Mouse (Mus musculus) limb, embryonic 14.5 days (tissue): Measurements from ENCODE around the gene Vwa3b. TPM values are rescaled to one million over a fixed set of nuclear protein-coding genes. Genes with fewer than 3 reads are reported as not detected.

Source experiments
- ATAC-seq: fragments of 200-750 bp; cut with Nextera tagmentation; 2 replicates; pipeline ENCODE4 v1.8.0; 2017; ENCODE audit warnings: low read depth, moderate number of reproducible peaks, moderate TSS enrichment; ENCODE audit not compliant: low FRiP score
- DNase-seq: peaks from one replicate; pipeline ENCODE4 v3.0.0-alpha.2; 2015; ENCODE audit warnings: low spot score
- H3K27ac ChIP-seq: fragments of 300-500 bp; sonication (generic); replicated peaks from 2 replicates; pipeline ENCODE4 v1.5.1; 2014; ENCODE audit warnings: low read depth, mild to moderate bottlenecking, low read length, moderate library complexity, mixed read lengths
- H3K27me3 ChIP-seq: fragments of 300-500 bp; sonication (generic); 2 replicates; pipeline ENCODE4 v1.6.1; 2014; ENCODE audit warnings: low read length, mixed read lengths; ENCODE audit not compliant: control insufficient read depth, insufficient read depth
- H3K36me3 ChIP-seq: fragments of 300-500 bp; sonication (generic); 2 replicates; pipeline ENCODE4 v1.6.1; 2014; ENCODE audit warnings: mild to moderate bottlenecking, low read length, moderate library complexity, mixed read lengths; ENCODE audit not compliant: control insufficient read depth, insufficient read depth
- H3K4me1 ChIP-seq: fragments of 300-500 bp; sonication (generic); 2 replicates; pipeline ENCODE4 v1.6.1; 2014; ENCODE audit warnings: antibody characterized with exemption, low read length, mixed read lengths; ENCODE audit not compliant: control insufficient read depth, insufficient read depth
- H3K4me2 ChIP-seq: fragments of 300-500 bp; sonication (generic); replicated peaks from 2 replicates; pipeline ENCODE4 v1.6.1; 2014; ENCODE audit warnings: low read depth, mild to moderate bottlenecking, low read length, moderate library complexity; ENCODE audit not compliant: severe bottlenecking
- H3K4me3 ChIP-seq: fragments of 300-500 bp; sonication (generic); replicated peaks from 2 replicates; pipeline ENCODE4 v1.5.1; 2014; ENCODE audit warnings: low read length
- H3K9ac ChIP-seq: fragments of 300-500 bp; sonication (generic); 2 replicates; pipeline ENCODE4 v1.6.1; 2014; ENCODE audit warnings: mild to moderate bottlenecking, low read depth, low read length, moderate library complexity; ENCODE audit not compliant: severe bottlenecking
- H3K9me3 ChIP-seq: fragments of 300-500 bp; sonication (generic); 2 replicates; pipeline ENCODE4 v1.6.1; 2016; ENCODE audit warnings: low read length; ENCODE audit not compliant: control insufficient read depth
- POLR2A ChIP-seq: fragments of 200-500 bp; IDR thresholded peaks from 2 replicates; pipeline ENCODE4 v1.8.0; 2012; ENCODE audit warnings: inconsistent platforms, mild to moderate bottlenecking, moderate library complexity, borderline replicate concordance; ENCODE audit not compliant: insufficient read depth, insufficient read length; ENCODE audit errors: extremely low read depth
- WGBS: fragments of 180-500 bp; shearing (Covaris S2); extraction: QIAGEN DNeasy Blood & Tissue Kit; methylation state at CpG from one replicate; pipeline ENCODE4 v1.1.7; 2014; 5-methylcytosine and 5-hydroxymethylcytosine counted together
- polyA plus RNA-seq, 2 experiments: library from polyadenylated mRNA; depleted of rRNA in 1 of 2; stranded (reverse) in 1 of 2; unstranded in 1 of 2; fragments of >200 nt; fragmentation: Nextera tagmentation in 1 of 2; extraction: Ambion mirVana in 1 of 2; gene quantifications; 2 replicates each; pipeline versions ENCODE4 v1.2.1 to v1.2.3; 2012 to 2014

Vwa3b gene
- polyA plus RNA-seq, 2 experiments = 1.0 to 1.6 TPM

- no peak for TF ChIP-seq POLR2A
- DNase-seq = no peak
- H3K9me3 ChIP-seq = no peaks in the 10 kb centered on the region
- no peaks in the 10 kb centered on the region for H3K36me3 ChIP-seq
- no peak overlapping the region for H3K27ac ChIP-seq
- H3K4me1 ChIP-seq = no peaks in the 10 kb centered on the region
- H3K4me2 ChIP-seq = no peak overlapping the region
- ATAC-seq = no peak
- no peak overlapping the region for H3K4me3 ChIP-seq
- 64% methylated on average over 5 of the region's 5 CpGs for WGBS
- H3K9ac ChIP-seq = no peak overlapping the region
- no peaks in the 10 kb centered on the region for H3K27me3 ChIP-seq
Observed at GRCm38 (mm10) chr1:37179852-37180251, 153.5 kb downstream of the Vwa3b start.

- no peak overlapping the region for H3K27ac ChIP-seq
- no peak overlapping the region for H3K9ac ChIP-seq
- H3K4me1 ChIP-seq = peaks cover 9% of the 10 kb centered on the region; the same call in 1 of the 2 replicates
- DNase-seq (no peak), ATAC-seq (no peak)
- no peak overlapping the region for H3K4me2 ChIP-seq
- no peaks in the 10 kb centered on the region for H3K36me3 ChIP-seq
- 62% methylated on average over 6 of the region's 6 CpGs for WGBS
- H3K27me3 ChIP-seq = no peaks in the 10 kb centered on the region
- H3K9me3 ChIP-seq = no peaks in the 10 kb centered on the region
- H3K4me3 ChIP-seq = no peak overlapping the region
- no peak for TF ChIP-seq POLR2A
Observed at GRCm38 (mm10) chr1:37187050-37187449, 160.7 kb downstream of the Vwa3b start.

- ATAC-seq (no peak), DNase-seq (no peak)
- Histone ChIP-seq H3K4me3 (no peak overlapping the region), H3K36me3 (no peaks in the 10 kb centered on the region), H3K9ac (no peak overlapping the region), H3K9me3 (no peaks in the 10 kb centered on the region), H3K27me3 (no peaks in the 10 kb centered on the region), H3K4me2 (no peak overlapping the region), H3K27ac (no peak overlapping the region), H3K4me1 (no peaks in the 10 kb centered on the region)
- 59% methylated on average over 4 of the region's 4 CpGs for WGBS
- TF ChIP-seq POLR2A = no peak
Observed at GRCm38 (mm10) chr1:37194607-37195006, 168.2 kb downstream of the Vwa3b start.

GRCm38 (mm10) chr1:37201406-37201805 is 175.0 kb downstream of the Vwa3b start:
- no peak for ATAC-seq
- Histone ChIP-seq H3K27me3 (no peaks in the 10 kb centered on the region), H3K4me2 (no peak overlapping the region), H3K4me1 (no peaks in the 10 kb centered on the region), H3K9me3 (no peaks in the 10 kb centered on the region), H3K27ac (no peak overlapping the region), H3K36me3 (no peaks in the 10 kb centered on the region), H3K9ac (no peak overlapping the region), H3K4me3 (no peak overlapping the region)
- WGBS = 84% methylated on average over 4 of the region's 4 CpGs
- TF ChIP-seq POLR2A = no peak
- DNase-seq = no peak

GRCm38 (mm10) chr1:37207743-37208142 is 181.3 kb downstream of the Vwa3b start:
- TF ChIP-seq POLR2A = no peak
- H3K9ac ChIP-seq = no peak overlapping the region
- 56% methylated on average over 8 of the region's 8 CpGs for WGBS
- H3K9me3 ChIP-seq = no peaks in the 10 kb centered on the region
- H3K27me3 ChIP-seq = no peaks in the 10 kb centered on the region
- no peak overlapping the region for H3K27ac ChIP-seq
- ATAC-seq (no peak), DNase-seq (peak; percentile 48)
- H3K4me2 ChIP-seq = no peak overlapping the region
- H3K36me3 ChIP-seq = no peaks in the 10 kb centered on the region
- H3K4me1 ChIP-seq = no peaks in the 10 kb centered on the region
- H3K4me3 ChIP-seq = no peak overlapping the region

- Histone ChIP-seq H3K4me3 (no peak overlapping the region), H3K9ac (no peak overlapping the region), H3K9me3 (no peaks in the 10 kb centered on the region), H3K4me2 (no peak overlapping the region), H3K27ac (no peak overlapping the region), H3K27me3 (no peaks in the 10 kb centered on the region), H3K36me3 (no peaks in the 10 kb centered on the region), H3K4me1 (no peaks in the 10 kb centered on the region)
- no peak for DNase-seq
- ATAC-seq = no peak
- TF ChIP-seq POLR2A = no peak
- WGBS = 88% methylated on average over 9 of the region's 9 CpGs
Observed at GRCm38 (mm10) chr1:37212375-37212774, 186.0 kb downstream of the Vwa3b start.
